Mouse (Mus musculus): ENCODE data around the gene Sap30bp. TPM values are rescaled to one million over a fixed set of nuclear protein-coding genes. Genes with fewer than 3 reads are reported as not detected.

The Sap30bp gene
- polyA plus RNA-seq, 2 experiments = 20.0 to 22.6 TPM

GRCm38 (mm10) chr11:115954712-115955111, 21.6 kb downstream of the Sap30bp start:
- TF ChIP-seq EP300 (IDR thresholded peaks at IDR 0.05; ENCODE audit: low read depth) = no peak
- no peak for TF ChIP-seq CTCF (IDR thresholded peaks at IDR 0.05; ENCODE audit: low read depth)
- peaks cover 21% of the 10 kb centered on the region for H3K36me3 ChIP-seq (replicated peaks; ENCODE audit: control insufficient read depth, insufficient read depth, low read depth)
- ATAC-seq (ENCODE audit: insufficient read depth) (no peak), DNase-seq (ENCODE audit: low read depth in 3 of 3, low spot score in 3 of 3) (no peak)
- no peak overlapping the region for H3K9ac ChIP-seq (replicated peaks)
- no peak overlapping the region for H3K27ac ChIP-seq
- H3K4me2 ChIP-seq (ENCODE audit: low read depth) = no peak overlapping the region
- H3K27me3 ChIP-seq (ENCODE audit: control insufficient read depth, insufficient read depth, low read length) = no peaks in the 10 kb centered on the region
- H3K4me1 ChIP-seq (replicated peaks; ENCODE audit: control insufficient read depth in 2 of 2, insufficient read depth in 2 of 2, low read length in 1 of 2) = no peaks in the 10 kb centered on the region; a peak in 1 of 4 replicates
- H3K9me3 ChIP-seq (ENCODE audit: control insufficient read depth, low read length) = no peaks in the 10 kb centered on the region
- no peak overlapping the region for H3K4me3 ChIP-seq (ENCODE audit: insufficient read depth in 1 of 2, low read depth in 2 of 2, low read length in 2 of 2)
- 80% methylated on average over 5 of the region's 5 CpGs for WGBS (ENCODE audit: insufficient replicate concordance)

GRCm38 (mm10) chr11:115955195-115955858, 22.2 kb downstream of the Sap30bp start:
- peak; percentile 11; the same call in 1 of the 2 replicates for ATAC-seq (ENCODE audit: insufficient read depth)
- Histone ChIP-seq H3K9ac (replicated peaks) (no peak overlapping the region), H3K27me3 (ENCODE audit: control insufficient read depth, insufficient read depth, low read length) (no peaks in the 10 kb centered on the region), H3K36me3 (replicated peaks; ENCODE audit: control insufficient read depth, insufficient read depth, low read depth) (peaks cover 21% of the 10 kb centered on the region), H3K9me3 (ENCODE audit: control insufficient read depth, low read length) (no peaks in the 10 kb centered on the region), H3K4me3 (ENCODE audit: insufficient read depth in 1 of 2, low read depth in 2 of 2, low read length in 2 of 2) (no peak overlapping the region), H3K27ac (no peak overlapping the region), H3K4me1 (replicated peaks; ENCODE audit: control insufficient read depth in 2 of 2, insufficient read depth in 2 of 2, low read length in 1 of 2) (no peaks in the 10 kb centered on the region; a peak in 1 of 4 replicates), H3K4me2 (ENCODE audit: low read depth) (no peak overlapping the region)
- no peak for DNase-seq (ENCODE audit: low read depth in 3 of 3, low spot score in 3 of 3)
- WGBS (ENCODE audit: insufficient replicate concordance) = 65% methylated on average over 10 of the region's 10 CpGs
- no peak for TF ChIP-seq EP300 (IDR thresholded peaks at IDR 0.05; ENCODE audit: low read depth)
- TF ChIP-seq CTCF (IDR thresholded peaks at IDR 0.05; ENCODE audit: low read depth) = no peak

- no peak overlapping the region for H3K4me3 ChIP-seq (ENCODE audit: insufficient read depth in 1 of 2, low read depth in 2 of 2, low read length in 2 of 2)
- TF ChIP-seq CTCF (IDR thresholded peaks at IDR 0.05; ENCODE audit: low read depth) (no peak), EP300 (IDR thresholded peaks at IDR 0.05; ENCODE audit: low read depth) (no peak)
- H3K36me3 ChIP-seq (replicated peaks; ENCODE audit: control insufficient read depth, insufficient read depth, low read depth) = peaks cover 17% of the 10 kb centered on the region
- H3K9ac ChIP-seq (replicated peaks) = no peak overlapping the region
- ATAC-seq (ENCODE audit: insufficient read depth) = no peak
- no peak overlapping the region for H3K4me2 ChIP-seq (ENCODE audit: low read depth)
- H3K27ac ChIP-seq = no peak overlapping the region
- DNase-seq (ENCODE audit: low read depth in 3 of 3, low spot score in 3 of 3) = no peak
- 70% methylated on average over 4 of the region's 4 CpGs for WGBS (ENCODE audit: insufficient replicate concordance)
- H3K27me3 ChIP-seq (ENCODE audit: control insufficient read depth, insufficient read depth, low read length) = no peaks in the 10 kb centered on the region
- H3K4me1 ChIP-seq (replicated peaks; ENCODE audit: control insufficient read depth in 2 of 2, insufficient read depth in 2 of 2, low read length in 1 of 2) = no peaks in the 10 kb centered on the region; a peak in 1 of 4 replicates
- no peaks in the 10 kb centered on the region for H3K9me3 ChIP-seq (ENCODE audit: control insufficient read depth, low read length)
These were observed 23.4 kb downstream of the Sap30bp start for GRCm38 (mm10) chr11:115956453-115956852.

GRCm38 (mm10) chr11:115957971-115958370, 24.9 kb downstream of the Sap30bp start:
- no peak overlapping the region for H3K4me2 ChIP-seq (ENCODE audit: low read depth)
- H3K27ac ChIP-seq = no peak overlapping the region
- no peak overlapping the region for H3K4me3 ChIP-seq (ENCODE audit: insufficient read depth in 1 of 2, low read depth in 2 of 2, low read length in 2 of 2)
- TF ChIP-seq CTCF (IDR thresholded peaks at IDR 0.05; ENCODE audit: low read depth) = no peak
- no peak for TF ChIP-seq EP300 (IDR thresholded peaks at IDR 0.05; ENCODE audit: low read depth)
- ATAC-seq (ENCODE audit: insufficient read depth) (no peak), DNase-seq (ENCODE audit: low read depth in 3 of 3, low spot score in 3 of 3) (no peak)
- no peaks in the 10 kb centered on the region; a peak in 1 of 4 replicates for H3K4me1 ChIP-seq (replicated peaks; ENCODE audit: control insufficient read depth in 2 of 2, insufficient read depth in 2 of 2, low read length in 1 of 2)
- H3K9me3 ChIP-seq (ENCODE audit: control insufficient read depth, low read length) = no peaks in the 10 kb centered on the region
- no peak overlapping the region for H3K9ac ChIP-seq (replicated peaks)
- 81% methylated on average over 7 of the region's 7 CpGs for WGBS (ENCODE audit: insufficient replicate concordance)
- H3K27me3 ChIP-seq (ENCODE audit: control insufficient read depth, insufficient read depth, low read length) = no peaks in the 10 kb centered on the region
- H3K36me3 ChIP-seq (replicated peaks; ENCODE audit: control insufficient read depth, insufficient read depth, low read depth) = peaks cover 17% of the 10 kb centered on the region

GRCm38 (mm10) chr11:115959018-115959417, 25.9 kb downstream of the Sap30bp start:
- Histone ChIP-seq H3K36me3 (replicated peaks; ENCODE audit: control insufficient read depth, insufficient read depth, low read depth) (peaks cover 23% of the 10 kb centered on the region), H3K4me3 (ENCODE audit: insufficient read depth in 1 of 2, low read depth in 2 of 2, low read length in 2 of 2) (no peak overlapping the region), H3K27me3 (ENCODE audit: control insufficient read depth, insufficient read depth, low read length) (no peaks in the 10 kb centered on the region), H3K4me2 (ENCODE audit: low read depth) (no peak overlapping the region), H3K4me1 (replicated peaks; ENCODE audit: control insufficient read depth in 2 of 2, insufficient read depth in 2 of 2, low read length in 1 of 2) (no peaks in the 10 kb centered on the region; a peak in 1 of 4 replicates), H3K9me3 (ENCODE audit: control insufficient read depth, low read length) (no peaks in the 10 kb centered on the region), H3K9ac (replicated peaks) (no peak overlapping the region), H3K27ac (no peak overlapping the region)
- TF ChIP-seq EP300 (IDR thresholded peaks at IDR 0.05; ENCODE audit: low read depth) (no peak), CTCF (IDR thresholded peaks at IDR 0.05; ENCODE audit: low read depth) (no peak)
- WGBS (ENCODE audit: insufficient replicate concordance) = 86% methylated on average over 9 of the region's 9 CpGs
- DNase-seq (ENCODE audit: low read depth in 3 of 3, low spot score in 3 of 3) (no peak), ATAC-seq (ENCODE audit: insufficient read depth) (no peak)

Measured in liver, embryonic 14.5 days (tissue).